15 mouse cellular contexts compared by ENCODE assay signal in the genomic region with DNA sequence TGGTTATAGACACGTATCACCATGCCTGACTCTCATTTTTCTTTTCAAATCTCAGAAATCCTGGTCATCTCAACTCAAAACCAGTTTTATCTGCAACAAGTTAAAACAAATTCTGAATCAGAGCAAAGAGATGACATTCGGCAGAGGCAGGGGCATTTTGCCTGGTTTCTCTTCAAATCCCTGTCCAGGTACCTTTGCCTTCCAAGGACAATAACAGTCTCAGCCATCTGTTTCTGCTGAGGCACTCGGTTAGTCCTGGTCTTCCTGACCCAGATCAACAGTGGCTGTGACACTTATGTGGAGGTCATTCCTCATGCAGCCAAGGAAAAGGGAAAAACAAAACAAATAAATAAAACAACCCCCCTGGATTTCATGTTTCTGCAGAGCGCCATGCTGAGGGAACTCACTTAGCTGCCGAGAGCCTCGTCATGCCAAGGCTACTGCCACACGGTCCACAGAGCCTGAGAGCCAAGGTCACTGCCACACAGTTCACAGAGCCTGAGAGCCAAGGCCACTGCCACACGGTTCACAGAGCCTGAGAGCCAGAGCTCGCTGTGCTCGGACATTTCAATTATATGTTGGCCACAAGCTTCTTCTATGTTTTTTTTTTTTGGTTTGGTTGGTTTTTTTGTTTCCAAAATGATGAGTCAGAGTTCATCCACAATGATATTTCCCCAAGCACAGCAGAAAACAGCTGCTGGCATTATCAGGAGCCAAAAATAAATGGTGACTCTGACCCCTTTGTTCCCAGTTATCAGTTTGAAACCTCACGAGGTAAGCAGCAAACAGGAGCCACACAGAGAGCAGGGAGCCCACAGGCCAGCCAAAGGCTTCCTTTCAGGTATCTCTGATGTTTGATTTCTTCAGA. TPM values are rescaled to one million over a fixed set of nuclear protein-coding genes. Genes with fewer than 3 reads are reported as not detected.
A peak's percentile ranks its signal among the peaks of the same experiment; 100 is the strongest.
DNase-seq lines count a peak whose midpoint lies in the region; ATAC-seq and TF ChIP-seq lines count a peak whose summit lies in the region.
"Had no signal": no experiment of that assay in that cellular context is flagged by ENCODE, and none has a peak within 500 bp of the region (broad histone marks: within the 10 kb centered on the region; RNA-seq: fewer than 3 reads in every experiment).

No protein-coding gene starts in this region.

- TF ChIP-seq CTCF in kidney, adult 2 months (conservative IDR thresholded peaks at IDR 0.05; ENCODE audit: insufficient read depth, insufficient read length, low read depth, low read length): no peak
- TF ChIP-seq CTCF in midbrain, postnatal 0 days (IDR thresholded peaks at IDR 0.05): no peak

- H3K27me3 ChIP-seq in kidney, adult 2 months (replicated peaks; ENCODE audit: control insufficient read depth, insufficient read depth, low read length): no peaks in the 10 kb centered on the region
- no peaks in the 10 kb centered on the region for H3K27me3 ChIP-seq in heart, embryonic 15.5 days
- no peaks in the 10 kb centered on the region for H3K27me3 ChIP-seq in midbrain, postnatal 0 days (ENCODE audit: insufficient read depth, low read length)
- H3K27me3 ChIP-seq: embryonic facial prominence, embryonic 13.5 days had no signal

- H3K9ac ChIP-seq in heart, embryonic 15.5 days: 0 out of 2 replicates have a peak overlapping the region, but pooled peaks have one; percentile 8
- no peak overlapping the region for H3K9ac ChIP-seq in midbrain, postnatal 0 days (replicated peaks; ENCODE audit: low read length, poor library complexity, severe bottlenecking)
- H3K9ac ChIP-seq: embryonic facial prominence, embryonic 13.5 days had no signal

- H3K36me3 ChIP-seq in kidney, adult 2 months (ENCODE audit: control insufficient read depth, insufficient read depth, low read length): no peaks in the 10 kb centered on the region; the same call in 1 of the 2 replicates
- peaks cover 4% of the 10 kb centered on the region for H3K36me3 ChIP-seq in heart, embryonic 15.5 days
- H3K36me3 ChIP-seq in midbrain, postnatal 0 days (ENCODE audit: insufficient read depth, low read length): peaks cover 21% of the 10 kb centered on the region

- TF ChIP-seq POLR2A in kidney, adult 2 months (IDR thresholded peaks at IDR 0.05; ENCODE audit: low read depth, low read length): no peak

- no peak overlapping the region for H3K4me2 ChIP-seq in heart, embryonic 15.5 days
- H3K4me2 ChIP-seq in midbrain, postnatal 0 days (ENCODE audit: low read depth, low read length, poor library complexity, severe bottlenecking): no peak overlapping the region
- H3K4me2 ChIP-seq: embryonic facial prominence, embryonic 13.5 days; liver, embryonic 11.5 days had no signal

- no peak overlapping the region for H3K4me3 ChIP-seq in kidney, adult 2 months (ENCODE audit: insufficient read depth, low read depth, low read length)
- no peak overlapping the region for H3K4me3 ChIP-seq in brown adipose tissue, adult 24 weeks (ENCODE audit: insufficient read depth, low read depth, low read length)
- H3K4me3 ChIP-seq in heart, embryonic 15.5 days: no peak overlapping the region
- H3K4me3 ChIP-seq in midbrain, postnatal 0 days (ENCODE audit: low read depth, low read length): no peak overlapping the region
- H3K4me3 ChIP-seq: embryonic facial prominence, embryonic 13.5 days had no signal

- 0 out of 2 replicates have a peak, but pooled peaks cover 3% of the 10 kb centered on the region for H3K4me1 ChIP-seq in kidney, adult 2 months (ENCODE audit: control insufficient read depth, insufficient read depth, low read length)
- 0 out of 2 replicates have a peak, but pooled peaks cover 7% of the 10 kb centered on the region for H3K4me1 ChIP-seq in brown adipose tissue, adult 24 weeks (ENCODE audit: control insufficient read depth, insufficient read depth, insufficient read length, low read length)
- peaks cover 37% of the 10 kb centered on the region for H3K4me1 ChIP-seq in heart, embryonic 15.5 days (replicated peaks)
- H3K4me1 ChIP-seq in midbrain, postnatal 0 days (ENCODE audit: insufficient read depth, low read length): no peaks in the 10 kb centered on the region
- H3K4me1 ChIP-seq: embryonic facial prominence, embryonic 13.5 days had no signal

- WGBS in kidney, adult 2 months: 37% methylated on average over 11 of the region's 11 CpGs
- 48% methylated on average over 11 of the region's 11 CpGs for WGBS in heart, embryonic 15.5 days
- WGBS in midbrain, postnatal 0 days: 86% methylated on average over 11 of the region's 11 CpGs

- peak; percentile 47 for DNase-seq in kidney, adult 2 months
- no peak for DNase-seq in kidney, postnatal 4 days
- DNase-seq in NIH3T3 (ENCODE audit: low read depth): peak; percentile 36
- DNase-seq in midbrain, postnatal 0 days (ENCODE audit: low spot score): no peak
- DNase-seq: layer of hippocampus, postnatal 36 days; lung, postnatal 36 days; right cerebral cortex, postnatal 25 days had no signal

- no peaks in the 10 kb centered on the region for H3K9me3 ChIP-seq in heart, embryonic 15.5 days (replicated peaks)
- no peaks in the 10 kb centered on the region for H3K9me3 ChIP-seq in midbrain, postnatal 0 days (ENCODE audit: low read length)
- H3K9me3 ChIP-seq: embryonic facial prominence, embryonic 13.5 days had no signal

- no peak; the same call in 1 of the 2 replicates for ATAC-seq in heart, embryonic 15.5 days (replicated peaks; ENCODE audit: insufficient number of reproducible peaks, insufficient read depth, low FRiP score, low read depth)
- no peak for ATAC-seq in midbrain, postnatal 0 days (ENCODE audit: low FRiP score)
- no peak for ATAC-seq in erythroblast, adult 5-6 weeks (replicated peaks; ENCODE audit: low FRiP score, poor library complexity, severe bottlenecking)

- H3K27ac ChIP-seq in kidney, adult 2 months (ENCODE audit: insufficient read depth, low read depth, low read length): no peak overlapping the region
- 0 out of 2 replicates have a peak overlapping the region, but pooled peaks have one; percentile 24 for H3K27ac ChIP-seq in brown adipose tissue, adult 24 weeks (replicated peaks; ENCODE audit: low read depth, low read length)
- H3K27ac ChIP-seq in heart, embryonic 15.5 days: peak overlapping the region; percentile 89
- no peak overlapping the region for H3K27ac ChIP-seq in midbrain, postnatal 0 days (ENCODE audit: low read depth, low read length)
- H3K27ac ChIP-seq: embryonic facial prominence, embryonic 13.5 days; stomach, postnatal 0 days had no signal

RNA-seq across cellular contexts. Expression of gene Uros, which starts 20.7 kb away (rescaled TPM):
- polyA plus RNA-seq in kidney, adult 2 months (2012; rRNA removed): 26.0 and 26.5 TPM in 2 replicates
- 26.6 and 35.8 TPM in 2 replicates for polyA plus RNA-seq in brown adipose tissue, adult 24 weeks (2012; ENCODE audit: insufficient read depth, insufficient read length, missing spikeins)
- 27.9 and 31.1 TPM in 2 replicates for polyA plus RNA-seq in heart, embryonic 15.5 days (2015; fragmentation: Nextera tagmentation; extraction: Ambion mirVana)
- total RNA-seq in midbrain, postnatal 0 days (2014; rRNA removed): 17.4 and 25.9 TPM in 2 replicates
- polyA plus RNA-seq in midbrain, postnatal 0 days (2015; fragmentation: Nextera tagmentation; extraction: Ambion mirVana): 38.0 and 40.6 TPM in 2 replicates
- 195 and 213 TPM in 2 replicates for total RNA-seq in erythroblast, adult 5-6 weeks (2015; ENCODE audit: low replicate concordance)
- total RNA-seq in erythroblast, adult 5-6 weeks (2017; ENCODE audit: low replicate concordance): 278 and 315 TPM in 2 replicates

RNA-seq across cellular contexts. Expression of gene Bccip, which starts 21.4 kb away (rescaled TPM):
- 37.1 and 46.6 TPM in 2 replicates for polyA plus RNA-seq in kidney, adult 2 months (2012; rRNA removed)
- 87.9 and 88.5 TPM in 2 replicates for polyA plus RNA-seq in brown adipose tissue, adult 24 weeks (2012; ENCODE audit: insufficient read depth, insufficient read length, missing spikeins)
- 82.7 and 84.2 TPM in 2 replicates for polyA plus RNA-seq in heart, embryonic 15.5 days (2015; fragmentation: Nextera tagmentation; extraction: Ambion mirVana)
- 20.9 and 27.6 TPM in 2 replicates for total RNA-seq in midbrain, postnatal 0 days (2014; rRNA removed)
- 91.0 and 95.1 TPM in 2 replicates for polyA plus RNA-seq in midbrain, postnatal 0 days (2015; fragmentation: Nextera tagmentation; extraction: Ambion mirVana)
- total RNA-seq in erythroblast, adult 5-6 weeks (2015; ENCODE audit: low replicate concordance): 20.7 and 26.1 TPM in 2 replicates
- total RNA-seq in erythroblast, adult 5-6 weeks (2017; ENCODE audit: low replicate concordance): 21.2 and 30.1 TPM in 2 replicates

RNA-seq across cellular contexts. Expression of gene Fank1, which starts 46.1 kb away (rescaled TPM):
- polyA plus RNA-seq in kidney, adult 2 months (2012; rRNA removed): 0.08 and 0.09 TPM in 2 replicates
- polyA plus RNA-seq in brown adipose tissue, adult 24 weeks (2012; ENCODE audit: insufficient read depth, insufficient read length, missing spikeins): not detected in 2 replicates
- 0.18 and 0.19 TPM in 2 replicates for polyA plus RNA-seq in heart, embryonic 15.5 days (2015; fragmentation: Nextera tagmentation; extraction: Ambion mirVana)
- 3.0 and 4.4 TPM in 2 replicates for total RNA-seq in midbrain, postnatal 0 days (2014; rRNA removed)
- polyA plus RNA-seq in midbrain, postnatal 0 days (2015; fragmentation: Nextera tagmentation; extraction: Ambion mirVana): 8.7 and 8.8 TPM in 2 replicates
- not detected in 2 replicates for total RNA-seq in erythroblast, adult 5-6 weeks (2015; ENCODE audit: low replicate concordance)
- not detected in 2 replicates for total RNA-seq in erythroblast, adult 5-6 weeks (2017; ENCODE audit: low replicate concordance)
- total RNA-seq: heart, postnatal 36 days had no signal
- polyA plus RNA-seq: liver, embryonic 11.5 days had no signal

RNA-seq across cellular contexts. Expression of gene Mmp21, which starts 50.7 kb away (rescaled TPM):
- not detected in 2 replicates for polyA plus RNA-seq in kidney, adult 2 months (2012; rRNA removed)
- polyA plus RNA-seq in brown adipose tissue, adult 24 weeks (2012; ENCODE audit: insufficient read depth, insufficient read length, missing spikeins): not detected in 2 replicates
- polyA plus RNA-seq in heart, embryonic 15.5 days (2015; fragmentation: Nextera tagmentation; extraction: Ambion mirVana): 0.05 TPM in 1 of 2 replicates, not detected in the other
- 0.09 TPM in 1 of 2 replicates, not detected in the other for total RNA-seq in midbrain, postnatal 0 days (2014; rRNA removed)
- polyA plus RNA-seq in midbrain, postnatal 0 days (2015; fragmentation: Nextera tagmentation; extraction: Ambion mirVana): not detected in 2 replicates
- 0.38 and 1.0 TPM in 2 replicates for total RNA-seq in erythroblast, adult 5-6 weeks (2015; ENCODE audit: low replicate concordance)
- total RNA-seq in erythroblast, adult 5-6 weeks (2017; ENCODE audit: low replicate concordance): 2.1 and 3.8 TPM in 2 replicates
- total RNA-seq: heart, postnatal 36 days had no signal
- polyA plus RNA-seq: embryonic facial prominence, embryonic 13.5 days; liver, embryonic 11.5 days; neural tube, embryonic 11.5 days had no signal

RNA-seq across cellular contexts. Expression of gene Dhx32, which starts 52.0 kb away (rescaled TPM):
- polyA plus RNA-seq in kidney, adult 2 months (2012; rRNA removed): 26.1 and 28.1 TPM in 2 replicates
- 42.2 and 47.2 TPM in 2 replicates for polyA plus RNA-seq in brown adipose tissue, adult 24 weeks (2012; ENCODE audit: insufficient read depth, insufficient read length, missing spikeins)
- polyA plus RNA-seq in heart, embryonic 15.5 days (2015; fragmentation: Nextera tagmentation; extraction: Ambion mirVana): 30.4 and 31.3 TPM in 2 replicates
- total RNA-seq in midbrain, postnatal 0 days (2014; rRNA removed): 35.5 and 40.8 TPM in 2 replicates
- polyA plus RNA-seq in midbrain, postnatal 0 days (2015; fragmentation: Nextera tagmentation; extraction: Ambion mirVana): 45.9 and 48.0 TPM in 2 replicates
- 4.2 and 24.2 TPM in 2 replicates for total RNA-seq in erythroblast, adult 5-6 weeks (2015; ENCODE audit: low replicate concordance)
- 4.8 and 10.5 TPM in 2 replicates for total RNA-seq in erythroblast, adult 5-6 weeks (2017; ENCODE audit: low replicate concordance)

Comparison
In these comparisons a context has a peak if more than half of its experiments do, and no peak if none do; other contexts are left out.
1. DNase-seq: peak in kidney, adult 2 months (single experiment) and NIH3T3 (single experiment); none in kidney, postnatal 4 days (0 of 2) and midbrain, postnatal 0 days (single experiment).
2. H3K27ac ChIP-seq: peak in brown adipose tissue, adult 24 weeks (single experiment) and heart, embryonic 15.5 days (single experiment); none in kidney, adult 2 months (single experiment) and midbrain, postnatal 0 days (single experiment).